Mouse (Mus musculus) lung, adult 2 months (tissue): Measurements from ENCODE around the gene Stpg3.
A peak's percentile ranks its signal among the peaks of the same experiment; 100 is the strongest.

ENCODE experiments used
- CTCF ChIP-seq: fragments of 200-500 bp; IDR thresholded peaks from 2 replicates; pipeline ENCODE4 v1.5.1; 2011; ENCODE audit warnings: mild to moderate bottlenecking, low read length, control low read depth; ENCODE audit not compliant: insufficient read depth
- POLR2A ChIP-seq: fragments of 200-500 bp; IDR thresholded peaks from 2 replicates; pipeline ENCODE4 v1.6.1; 2011; ENCODE audit warnings: low read depth, mild to moderate bottlenecking, control low read depth, low read length, borderline replicate concordance; ENCODE audit errors: extremely low read depth

- TF ChIP-seq CTCF (no peak), POLR2A (peak; percentile 79; the same call in 1 of the 2 replicates)
Observed at GRCm38 (mm10) chr2:25196172-25196954, 18.1 kb downstream of the Stpg3 start, which contains the start of gene Tor4a.
